Mouse (Mus musculus): ENCODE results near the gene Zfp811.

Gene Zfp811

GRCm38 (mm10) chr17:32757331-32757730 lies 52.4 kb downstream of the Zfp811 start:
- DNase-seq (ENCODE audit: low spot score in 2 of 2) = no peak

- DNase-seq (ENCODE audit: low spot score in 2 of 2) = no peak
These were observed 56.1 kb downstream of the Zfp811 start for GRCm38 (mm10) chr17:32753634-32754033.

GRCm38 (mm10) chr17:32752813-32753360 lies 56.8 kb downstream of the Zfp811 start:
- no peak for DNase-seq (ENCODE audit: low spot score in 2 of 2)

GRCm38 (mm10) chr17:32750611-32751010 lies 59.1 kb downstream of the Zfp811 start:
- no peak for DNase-seq (ENCODE audit: low spot score in 2 of 2)
